Mouse (Mus musculus) midbrain, embryonic 15.5 days (tissue): Measurements from ENCODE around the gene Hoxb7. TPM values are rescaled to one million over a fixed set of nuclear protein-coding genes. Genes with fewer than 3 reads are reported as not detected.

ENCODE experiments used
- ATAC-seq: fragments of 200-750 bp; cut with Nextera tagmentation; replicated peaks from 2 replicates; pipeline ENCODE4 v1.8.0; 2017; ENCODE audit warnings: moderate TSS enrichment
- H3K27ac ChIP-seq: fragments of 300-500 bp; sonication (generic); 2 replicates; pipeline ENCODE4 v1.5.1; 2015; ENCODE audit warnings: mild to moderate bottlenecking, inconsistent platforms
- H3K27me3 ChIP-seq: fragments of 300-500 bp; sonication (generic); replicated peaks from 2 replicates; pipeline ENCODE4 v1.6.1; 2015; ENCODE audit warnings: inconsistent platforms
- H3K36me3 ChIP-seq: fragments of 300-500 bp; sonication (generic); replicated peaks from 2 replicates; pipeline ENCODE4 v1.6.1; 2015; ENCODE audit warnings: inconsistent platforms
- H3K4me1 ChIP-seq: fragments of 300-500 bp; sonication (generic); 2 replicates; pipeline ENCODE4 v1.6.1; 2015; ENCODE audit warnings: inconsistent platforms
- H3K4me2 ChIP-seq: fragments of 300-500 bp; sonication (generic); 2 replicates; pipeline ENCODE4 v1.6.1; 2015; ENCODE audit warnings: inconsistent platforms, mild to moderate bottlenecking, moderate library complexity
- H3K4me3 ChIP-seq: fragments of 300-500 bp; sonication (generic); 2 replicates; pipeline ENCODE4 v1.5.1; 2015; ENCODE audit warnings: mild to moderate bottlenecking, inconsistent platforms
- H3K9ac ChIP-seq: fragments of 300-500 bp; sonication (generic); 2 replicates; pipeline ENCODE4 v1.6.1; 2015; ENCODE audit warnings: mild to moderate bottlenecking, inconsistent platforms
- H3K9me3 ChIP-seq: fragments of 300-500 bp; sonication (generic); 2 replicates; pipeline ENCODE4 v1.6.1; 2016; ENCODE audit warnings: inconsistent platforms
- WGBS: fragments of 180-500 bp; shearing (Covaris S2); methylation state at CpG from one replicate; pipeline ENCODE4 v1.1.7; 2015; ENCODE audit warnings: mixed read lengths; 5-methylcytosine and 5-hydroxymethylcytosine counted together
- polyA plus RNA-seq: library from polyadenylated mRNA; unstranded; fragments of >200 nt; fragmentation: Nextera tagmentation; extraction: Ambion mirVana; gene quantifications from 2 replicates; pipeline ENCODE4 v1.2.1, GENCODE M21; 2015

The Hoxb7 gene
- polyA plus RNA-seq, 1 experiment from 2014 or later = not detected

DNA sequence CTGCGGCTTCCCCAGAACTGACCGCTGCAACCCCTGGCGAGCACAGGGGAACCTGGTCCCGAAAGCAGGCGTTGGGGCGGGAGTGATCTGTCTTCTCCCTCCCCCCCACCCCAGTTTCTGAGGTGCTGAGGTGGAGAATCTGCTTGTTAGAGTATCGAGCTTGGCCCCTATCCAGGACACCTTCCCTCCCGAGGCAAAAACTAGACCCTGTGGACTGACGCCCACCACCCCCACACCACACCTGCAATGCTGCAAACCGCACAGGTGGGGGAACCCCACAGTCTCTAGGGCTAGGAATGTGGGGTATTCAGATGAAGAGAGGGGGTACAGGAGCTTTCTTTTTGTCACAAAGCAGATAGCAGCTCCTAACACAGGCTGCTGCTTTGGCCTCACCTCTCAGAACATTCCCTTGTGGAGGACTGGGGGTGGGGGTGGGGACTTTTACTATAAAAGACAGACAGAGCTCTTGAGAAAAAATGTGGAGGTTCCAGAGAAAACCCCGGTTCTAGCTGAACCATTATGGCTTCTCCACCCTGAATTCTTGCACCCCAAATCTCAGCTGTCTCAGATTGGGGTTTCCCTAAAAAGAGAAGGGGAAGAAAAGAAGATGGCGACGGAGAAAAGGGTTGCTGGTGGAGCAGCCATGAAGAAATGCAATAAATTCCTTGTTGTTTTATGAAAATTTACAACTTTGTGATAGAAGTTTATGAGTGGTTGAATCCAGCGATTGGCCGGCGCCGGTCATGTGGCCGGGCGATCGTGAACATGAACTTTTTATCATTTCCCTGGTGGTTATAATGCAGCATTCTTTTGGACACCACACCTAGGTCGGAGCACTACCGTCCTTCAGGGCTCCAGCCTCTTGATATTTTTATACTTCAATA lies 5.5 kb downstream of the Hoxb7 start, which contains the start of gene Hoxb6:
Gene Hoxb6, plus strand, starts transcription at position 796 of the 884 bp plus-strand sequence.
- no peak for ATAC-seq
- H3K36me3 ChIP-seq = no peaks in the 10 kb centered on the region
- peaks cover 97% of the 10 kb centered on the region for H3K27me3 ChIP-seq
- 2% methylated on average over 22 of the region's 22 CpGs for WGBS
- no peak within 1 kb of the TSS for H3K4me3 ChIP-seq
- H3K9me3 ChIP-seq = no peaks in the 10 kb centered on the region
- no peak within 1 kb of the TSS for H3K9ac ChIP-seq
- H3K27ac ChIP-seq = no peak within 1 kb of the TSS
- no peak within 1 kb of the TSS for H3K4me2 ChIP-seq
- no peaks in the 10 kb centered on the region for H3K4me1 ChIP-seq

GRCm38 (mm10) chr11:96292565-96293301 lies 6.3 kb downstream of the Hoxb7 start:
- H3K4me3 ChIP-seq = no peak overlapping the region
- H3K4me1 ChIP-seq = no peaks in the 10 kb centered on the region
- H3K27me3 ChIP-seq = peaks cover 97% of the 10 kb centered on the region
- no peak overlapping the region for H3K4me2 ChIP-seq
- 0% methylated on average over 12 of the region's 12 CpGs for WGBS
- H3K27ac ChIP-seq = no peak overlapping the region
- no peak for ATAC-seq
- H3K9ac ChIP-seq = no peak overlapping the region
- H3K36me3 ChIP-seq = no peaks in the 10 kb centered on the region
- H3K9me3 ChIP-seq = no peaks in the 10 kb centered on the region

DNA sequence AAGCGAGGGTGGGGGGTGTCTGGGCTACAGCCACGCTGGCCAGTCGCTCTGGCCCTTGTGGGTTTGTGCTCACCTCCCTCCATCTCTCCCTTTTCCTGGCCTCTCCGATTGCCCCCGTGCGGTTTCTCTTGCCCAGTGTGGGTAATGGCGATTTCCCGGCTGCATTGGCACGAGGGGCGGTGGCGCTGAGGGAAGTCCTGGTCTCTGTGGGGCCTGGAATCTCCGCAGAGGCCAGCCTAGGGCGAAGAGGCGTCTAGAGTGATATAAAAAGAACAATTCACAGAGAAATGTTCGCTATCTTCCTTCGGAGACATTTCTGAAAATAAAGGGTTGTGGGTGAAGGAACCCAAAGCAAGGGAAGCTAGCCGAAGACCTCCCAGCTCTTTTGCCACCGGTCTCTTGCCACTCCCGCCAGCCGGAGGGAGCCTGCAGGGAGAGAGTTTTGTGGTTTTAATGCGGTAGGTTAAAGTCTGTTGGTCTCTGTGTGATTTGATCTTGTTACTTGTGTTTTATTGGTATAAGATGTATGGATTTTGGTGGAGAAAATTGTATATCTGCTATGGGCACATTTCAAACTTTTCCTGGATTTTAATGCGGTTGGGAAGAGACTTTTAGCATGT lies 7.0 kb downstream of the Hoxb7 start:
- Histone ChIP-seq H3K4me3 (no peak overlapping the region), H3K27ac (no peak overlapping the region), H3K4me1 (no peaks in the 10 kb centered on the region), H3K27me3 (peaks cover 97% of the 10 kb centered on the region), H3K4me2 (no peak overlapping the region), H3K9ac (no peak overlapping the region), H3K36me3 (no peaks in the 10 kb centered on the region), H3K9me3 (no peaks in the 10 kb centered on the region)
- 2% methylated on average over 22 of the region's 22 CpGs for WGBS
- no peak for ATAC-seq

GRCm38 (mm10) chr11:96294245-96295091 lies 8.0 kb downstream of the Hoxb7 start:
- Histone ChIP-seq H3K27me3 (peaks cover 96% of the 10 kb centered on the region), H3K4me3 (no peak overlapping the region), H3K9ac (no peak overlapping the region), H3K36me3 (no peaks in the 10 kb centered on the region), H3K9me3 (no peaks in the 10 kb centered on the region), H3K4me2 (no peak overlapping the region), H3K4me1 (no peaks in the 10 kb centered on the region), H3K27ac (no peak overlapping the region)
- ATAC-seq = no peak
- under 1% methylated on average over 32 of the region's 32 CpGs for WGBS

DNA sequence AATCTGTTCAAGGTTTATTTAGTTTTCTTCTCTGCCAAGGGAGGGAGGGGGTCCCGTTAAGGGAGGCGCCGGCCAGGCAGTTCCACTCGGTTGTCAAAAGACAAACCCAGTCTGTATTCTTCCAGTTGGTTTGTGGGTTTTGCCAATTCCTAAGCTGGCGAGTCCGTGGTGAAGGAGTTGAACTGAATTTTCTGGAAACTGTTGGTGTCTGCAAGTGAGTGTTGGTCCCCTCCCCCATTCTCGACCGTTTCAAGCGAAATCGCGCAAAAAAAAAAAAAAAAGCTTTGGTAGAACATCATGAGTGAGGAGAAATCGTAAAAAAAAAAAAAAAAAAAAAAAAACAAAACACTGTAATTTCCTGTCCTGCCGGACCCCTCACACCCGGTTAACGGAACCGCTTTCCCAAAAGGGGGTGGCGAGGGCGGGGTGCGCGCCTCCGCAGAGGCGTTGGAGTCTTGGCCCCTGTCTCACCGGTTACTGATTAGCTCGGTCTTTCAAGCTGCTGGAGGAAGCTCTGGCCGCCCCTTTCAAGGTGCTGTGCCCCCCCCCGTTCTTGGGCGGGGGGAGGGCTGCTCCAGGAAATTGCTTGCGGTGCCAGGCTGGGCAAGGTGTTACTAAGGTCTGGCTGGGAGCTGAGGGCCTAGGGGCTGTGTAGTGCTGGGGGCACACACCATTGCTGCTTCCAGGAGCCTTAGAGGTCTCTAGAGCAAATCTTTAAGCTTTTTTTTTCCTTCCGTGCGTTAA lies 8.8 kb downstream of the Hoxb7 start:
- ATAC-seq = no peak
- Histone ChIP-seq H3K27ac (no peak overlapping the region), H3K4me1 (no peaks in the 10 kb centered on the region), H3K27me3 (peaks cover 96% of the 10 kb centered on the region), H3K4me3 (no peak overlapping the region), H3K36me3 (no peaks in the 10 kb centered on the region), H3K9ac (no peak overlapping the region), H3K4me2 (no peak overlapping the region), H3K9me3 (no peaks in the 10 kb centered on the region)
- WGBS = 1% methylated on average over 30 of the region's 30 CpGs

- Histone ChIP-seq H3K36me3 (no peaks in the 10 kb centered on the region), H3K4me3 (no peak overlapping the region), H3K27ac (no peak overlapping the region), H3K9me3 (no peaks in the 10 kb centered on the region), H3K4me2 (no peak overlapping the region), H3K4me1 (no peaks in the 10 kb centered on the region), H3K27me3 (peaks cover 97% of the 10 kb centered on the region), H3K9ac (no peak overlapping the region)
- no peak for ATAC-seq
- 3% methylated on average over 2 of the region's 2 CpGs for WGBS
Measured at GRCm38 (mm10) chr11:96296997-96297396, 10.6 kb downstream of the Hoxb7 start.

DNA sequence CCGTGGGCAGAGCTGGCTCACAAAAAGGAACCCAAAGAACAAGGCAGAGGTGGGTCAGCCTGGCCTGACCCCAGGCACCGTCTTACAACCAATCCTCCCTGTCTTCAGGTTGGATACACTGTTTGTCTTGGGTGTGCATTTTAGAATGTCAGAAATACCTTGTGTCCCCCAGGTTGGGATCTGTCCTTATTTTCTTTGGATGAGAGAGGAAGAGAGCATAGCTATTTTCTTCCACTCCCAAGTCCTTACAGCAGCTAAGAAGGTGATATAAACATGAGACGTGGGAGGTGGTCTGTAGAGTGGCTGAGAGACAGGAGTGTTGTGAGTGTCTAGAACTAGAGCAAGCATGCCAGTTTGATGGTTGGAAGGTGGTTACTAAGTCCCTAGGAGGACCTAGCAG lies 11.0 kb downstream of the Hoxb7 start:
- H3K9ac ChIP-seq = no peak overlapping the region
- H3K4me2 ChIP-seq = no peak overlapping the region
- H3K36me3 ChIP-seq = no peaks in the 10 kb centered on the region

DNA sequence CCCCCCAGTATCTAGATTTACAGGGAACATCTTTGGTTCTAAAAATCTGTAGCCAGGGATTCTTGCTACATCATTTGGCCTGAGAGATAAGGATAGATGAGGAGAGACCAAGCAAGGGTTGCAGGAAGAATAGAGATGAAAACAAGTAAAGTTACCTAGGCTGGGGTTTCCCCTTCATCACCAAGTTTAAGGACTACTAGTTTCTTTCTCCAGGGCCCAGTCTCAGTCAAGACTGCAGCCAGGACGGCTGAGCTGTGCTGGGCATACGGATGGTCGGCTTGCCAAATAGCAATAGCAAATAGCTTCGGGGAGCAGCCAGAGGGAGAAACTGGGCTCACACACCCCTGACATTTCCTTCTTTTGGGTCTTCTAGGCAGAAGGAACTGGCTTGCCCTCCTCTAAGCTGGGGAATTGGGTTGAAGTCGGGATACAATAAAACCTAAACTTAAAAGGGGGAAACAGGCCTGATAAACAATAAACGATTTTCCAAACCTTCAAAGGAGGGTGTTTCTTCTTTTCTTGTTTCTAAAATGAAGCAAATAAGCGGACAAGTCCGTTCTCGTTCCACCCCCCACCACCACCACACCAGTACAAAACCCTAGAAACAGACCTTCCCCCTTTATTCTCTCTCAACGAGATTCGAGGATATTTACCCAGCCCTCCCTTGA lies 11.7 kb downstream of the Hoxb7 start:
- Histone ChIP-seq H3K36me3 (no peaks in the 10 kb centered on the region), H3K4me3 (no peak overlapping the region), H3K4me1 (no peaks in the 10 kb centered on the region; the same call in 1 of the 2 replicates), H3K4me2 (no peak overlapping the region), H3K27ac (no peak overlapping the region), H3K27me3 (peaks cover 97% of the 10 kb centered on the region), H3K9me3 (no peaks in the 10 kb centered on the region), H3K9ac (no peak overlapping the region)
- 4% methylated on average over 11 of the region's 11 CpGs for WGBS
- no peak for ATAC-seq

More for the DNA sequence above, 11.0 kb downstream of the Hoxb7 start:
- ATAC-seq = no peak
- peaks cover 97% of the 10 kb centered on the region for H3K27me3 ChIP-seq
- H3K9me3 ChIP-seq = no peaks in the 10 kb centered on the region
- no peak overlapping the region for H3K4me3 ChIP-seq
- no peaks in the 10 kb centered on the region for H3K4me1 ChIP-seq
- no peak overlapping the region for H3K27ac ChIP-seq
- WGBS = 1% methylated on average over 3 of the region's 3 CpGs

DNA sequence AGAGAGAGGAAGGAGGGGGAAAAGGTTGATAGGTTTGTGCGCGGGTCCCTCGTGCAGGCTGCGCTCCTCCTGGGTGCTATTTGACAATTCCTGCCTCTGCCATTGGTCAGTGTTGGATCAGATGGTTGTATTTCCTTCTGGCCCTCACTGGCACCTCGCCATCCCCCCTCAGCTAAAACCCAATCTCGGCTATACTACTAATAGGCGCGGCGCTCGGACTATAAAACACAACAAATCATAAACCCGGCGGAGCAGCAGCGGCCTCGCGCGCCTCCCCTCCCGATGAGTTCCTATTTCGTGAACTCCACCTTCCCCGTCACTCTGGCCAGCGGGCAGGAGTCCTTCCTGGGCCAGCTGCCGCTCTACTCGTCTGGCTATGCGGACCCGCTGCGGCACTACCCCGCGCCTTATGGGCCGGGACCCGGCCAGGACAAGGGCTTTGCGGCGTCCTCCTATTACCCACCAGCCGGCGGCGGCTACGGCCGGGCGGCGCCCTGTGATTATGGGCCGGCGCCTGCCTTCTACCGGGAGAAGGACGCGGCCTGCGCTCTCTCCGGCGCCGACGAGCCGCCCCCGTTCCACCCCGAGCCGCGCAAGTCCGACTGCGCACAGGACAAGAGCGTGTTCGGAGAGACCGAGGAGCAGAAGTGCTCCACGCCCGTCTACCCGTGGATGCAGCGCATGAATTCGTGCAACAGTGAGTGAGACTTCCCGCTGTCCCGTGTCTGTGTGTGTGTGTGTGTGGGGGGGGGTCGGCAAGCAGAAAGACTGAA lies 12.7 kb downstream of the Hoxb7 start:
- WGBS = under 1% methylated on average over 66 of the region's 66 CpGs
- H3K36me3 ChIP-seq = no peaks in the 10 kb centered on the region
- no peak overlapping the region for H3K4me2 ChIP-seq
- H3K27me3 ChIP-seq = peaks cover 97% of the 10 kb centered on the region
- H3K9me3 ChIP-seq = no peaks in the 10 kb centered on the region
- no peak for ATAC-seq
- H3K27ac ChIP-seq = no peak overlapping the region
- no peak overlapping the region for H3K4me3 ChIP-seq
- no peak overlapping the region for H3K9ac ChIP-seq
- H3K4me1 ChIP-seq = peaks cover 3% of the 10 kb centered on the region

GRCm38 (mm10) chr11:96299781-96300180 lies 13.4 kb downstream of the Hoxb7 start:
- WGBS = 1% methylated on average over 9 of the region's 9 CpGs
- Histone ChIP-seq H3K27ac (no peak overlapping the region), H3K27me3 (peaks cover 97% of the 10 kb centered on the region), H3K9me3 (no peaks in the 10 kb centered on the region), H3K4me1 (peaks cover 3% of the 10 kb centered on the region), H3K36me3 (no peaks in the 10 kb centered on the region), H3K4me3 (no peak overlapping the region), H3K9ac (no peak overlapping the region), H3K4me2 (no peak overlapping the region)
- ATAC-seq = no peak
